Mouse (Mus musculus) cerebellum, adult 8-10 months (tissue): ENCODE measurements at regions not wholly inside any gene's neighbourhood (a gene's known extent, or its start where the extent isn't known, plus 50 kb on each side); places are given as distances from the start of the nearest gene placed in this dataset.
A peak's percentile ranks its signal among the peaks of the same experiment; 100 is the strongest.

Experiments
- DNase-seq: peaks from one replicate; pipeline ENCODE4 v3.0.0; 2022

DNA sequence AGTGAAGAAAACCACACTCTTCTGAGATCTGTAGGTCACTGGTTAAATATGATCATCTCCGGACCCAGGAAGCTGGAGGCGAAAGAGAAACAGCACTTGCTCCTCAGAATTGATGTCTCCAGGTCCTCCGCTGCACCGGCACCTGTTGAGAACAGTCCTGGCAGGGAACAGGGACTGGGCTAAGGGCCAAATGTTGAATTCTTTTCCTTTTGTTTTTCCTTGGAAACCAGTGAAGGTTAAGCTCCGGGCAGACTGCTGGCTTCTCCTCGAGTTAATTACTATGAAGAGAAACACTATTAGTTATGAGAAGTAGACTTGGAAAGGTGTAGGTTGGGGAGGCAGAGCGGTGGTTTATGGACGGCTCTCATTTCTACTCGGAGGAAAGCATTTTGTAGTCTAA lies 242.7 kb downstream of the Rngtt start:
- DNase-seq, result peak; percentile 34

DNA sequence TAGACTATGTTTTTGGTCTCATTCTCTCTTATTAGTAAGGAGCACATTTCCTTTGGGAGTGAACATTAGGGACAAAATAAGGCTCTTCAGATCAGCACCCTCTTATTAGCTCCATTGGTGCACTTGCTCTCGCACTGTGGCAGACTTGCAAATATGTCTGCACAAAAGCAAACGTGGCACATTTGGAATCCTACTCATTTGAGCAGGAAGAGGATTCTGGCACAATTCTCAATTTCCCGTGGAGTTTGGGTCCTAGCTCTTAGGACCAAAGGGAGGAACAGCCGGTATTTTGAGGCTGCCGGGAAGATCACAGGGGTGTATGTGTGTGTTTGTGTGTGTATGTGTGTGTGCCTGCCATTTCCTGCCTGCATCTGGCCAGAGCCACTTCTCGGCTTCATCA lies 244.5 kb downstream of the Rngtt start:
- DNase-seq, result peak; percentile 32

DNA sequence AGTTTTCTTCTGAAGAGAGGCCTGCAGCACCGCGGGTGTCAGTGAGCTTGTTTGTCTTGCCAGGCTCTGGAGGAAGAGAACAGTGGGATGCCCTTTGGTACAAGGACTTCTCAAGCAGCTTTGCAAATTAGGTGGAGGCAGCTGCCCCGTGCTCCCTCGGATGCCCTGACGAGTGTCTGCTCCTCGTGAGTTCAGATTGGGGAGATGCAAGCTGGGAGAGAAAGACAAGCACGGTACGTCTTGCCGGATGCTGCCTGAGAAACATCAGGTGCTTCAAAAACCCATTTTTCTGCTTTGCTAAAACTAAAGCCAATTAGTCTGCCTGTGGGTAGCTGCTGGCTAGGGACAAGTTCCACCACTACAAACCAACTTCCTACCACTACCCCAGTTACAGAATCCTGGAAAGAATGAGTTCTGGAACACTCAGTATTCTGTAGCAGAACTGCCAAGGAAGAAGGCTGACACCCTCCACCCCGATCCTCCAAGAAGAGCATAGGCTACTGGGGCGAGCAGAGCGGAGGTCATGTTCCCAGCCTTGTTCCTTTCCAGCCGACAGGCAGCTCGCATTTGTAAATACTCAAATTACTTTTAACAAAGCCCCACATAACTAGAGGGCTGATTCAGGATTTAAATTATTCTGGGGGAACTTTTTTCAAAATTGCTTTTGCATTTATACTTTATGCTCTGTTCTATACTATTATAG lies 245.3 kb downstream of the Rngtt start:
- DNase-seq, result peak; percentile 61

DNA sequence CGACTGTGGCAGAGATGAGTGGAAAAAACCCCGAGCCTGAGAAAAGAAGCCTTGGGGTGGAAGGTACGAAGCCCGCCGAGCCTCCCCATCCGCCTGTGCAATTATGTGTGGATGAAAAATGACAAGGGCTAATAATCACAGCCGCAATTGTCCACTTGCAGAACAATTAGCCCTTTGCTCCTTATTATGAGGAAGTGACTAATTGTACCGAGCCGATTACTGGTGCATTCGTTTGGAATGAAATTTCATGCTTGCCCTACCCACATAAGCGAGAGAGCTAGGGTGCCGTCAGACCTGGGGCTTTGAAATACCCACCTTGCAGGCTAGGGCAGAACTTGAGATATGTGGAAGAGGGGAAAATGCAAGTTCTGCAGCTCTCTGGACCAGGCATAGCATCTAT lies 245.9 kb downstream of the Rngtt start:
- DNase-seq, result no peak

DNA sequence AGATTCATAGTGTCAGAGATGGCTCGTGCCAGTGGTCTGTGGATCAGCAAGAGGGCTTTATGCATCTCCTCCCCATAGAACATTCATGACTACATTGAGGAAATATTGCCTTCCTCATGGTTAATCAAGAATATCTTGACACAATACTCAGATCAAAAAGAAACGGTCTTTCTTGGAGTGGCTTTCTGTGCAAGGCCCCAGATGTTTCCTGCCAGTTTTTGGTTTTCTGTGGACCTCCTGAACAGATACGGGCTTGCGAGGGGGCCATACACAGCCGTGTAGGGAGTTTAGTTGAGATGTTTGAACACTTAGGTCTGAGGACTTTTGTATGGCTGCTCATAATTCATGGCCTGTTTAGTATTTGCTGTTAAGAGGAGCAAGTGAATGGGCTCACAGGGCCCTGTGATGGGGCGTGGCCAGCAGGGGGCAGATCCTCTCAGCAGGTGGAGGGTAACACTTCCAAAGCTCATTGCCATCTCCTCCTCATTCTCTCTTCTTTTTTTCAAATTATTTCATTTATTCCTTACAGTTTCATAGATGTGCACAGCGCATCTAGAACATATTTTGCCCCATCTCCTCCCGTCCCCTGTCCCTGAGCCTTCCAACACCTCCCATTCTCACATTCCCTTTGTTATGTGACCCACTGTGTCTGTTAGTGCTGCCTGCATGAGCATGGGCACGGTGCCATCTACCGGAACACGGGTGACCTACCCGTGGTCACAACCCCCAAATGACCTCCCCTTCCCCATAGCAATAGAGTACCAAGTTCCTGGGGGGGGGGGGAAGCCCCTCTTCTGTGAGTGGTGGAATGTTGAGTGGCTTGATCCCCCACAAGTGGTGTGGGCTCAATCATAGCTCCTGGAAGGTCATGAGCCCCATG lies 246.8 kb downstream of the Rngtt start:
- DNase-seq, result no peak

DNA sequence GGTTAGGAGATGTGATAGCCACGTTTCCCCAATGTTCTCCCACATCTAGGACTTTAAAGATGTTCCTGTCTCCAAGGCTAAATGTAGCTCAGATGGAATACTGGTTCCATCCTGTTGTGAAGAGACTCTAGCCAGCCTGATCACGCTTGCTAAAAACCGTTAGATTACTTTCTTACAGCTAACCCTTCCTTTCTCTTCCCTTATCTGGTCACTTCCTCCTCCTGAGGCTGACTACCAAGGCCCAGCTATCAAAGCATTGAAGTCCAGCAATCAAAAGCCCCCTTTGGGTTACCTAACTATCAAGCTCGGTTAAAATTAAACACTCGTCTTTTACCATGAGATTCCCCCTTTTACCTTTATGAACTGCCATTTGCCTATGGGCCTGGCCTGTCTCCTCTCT lies 260.2 kb downstream of the Rngtt start:
- DNase-seq, result no peak

DNA sequence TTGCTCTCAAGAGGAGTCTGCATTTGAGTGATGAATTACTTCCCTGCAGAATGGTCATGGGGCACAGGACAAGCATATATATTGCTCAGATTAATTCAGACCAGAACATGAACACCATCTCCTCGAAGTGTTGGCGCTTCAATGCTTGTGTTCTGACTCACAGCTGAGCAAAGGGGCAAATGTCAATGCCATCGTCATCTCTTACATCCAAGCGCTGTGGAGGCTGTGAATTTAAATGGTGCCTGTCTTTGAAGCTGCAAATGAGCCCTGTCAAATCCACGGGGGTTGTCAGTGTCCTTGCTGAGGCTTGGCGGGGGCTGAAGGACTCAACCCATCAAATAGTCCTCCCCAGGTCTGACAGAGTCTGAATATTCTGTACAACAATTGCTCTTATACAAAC lies 261.2 kb downstream of the Rngtt start:
- no peak for DNase-seq

DNA sequence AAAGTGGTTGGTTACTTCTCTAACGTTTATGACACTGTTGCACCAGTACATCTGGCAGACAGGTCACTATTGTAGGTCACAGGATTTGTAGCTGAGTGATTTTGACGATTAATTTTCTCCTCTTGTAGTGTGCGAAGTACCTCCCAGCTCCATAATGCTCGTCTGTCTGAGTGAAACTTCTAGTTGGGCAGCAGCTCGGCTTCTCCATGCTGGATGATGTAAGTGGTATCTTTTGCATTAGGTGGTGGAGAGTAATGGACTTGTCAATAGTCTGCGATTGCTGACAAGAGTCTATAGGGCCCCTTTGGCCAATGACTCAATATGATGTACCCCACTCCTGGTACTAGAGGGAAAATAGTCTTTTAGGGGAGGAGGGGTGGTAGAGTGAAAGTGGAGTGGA lies 267.5 kb downstream of the Rngtt start:
- DNase-seq, result no peak

DNA sequence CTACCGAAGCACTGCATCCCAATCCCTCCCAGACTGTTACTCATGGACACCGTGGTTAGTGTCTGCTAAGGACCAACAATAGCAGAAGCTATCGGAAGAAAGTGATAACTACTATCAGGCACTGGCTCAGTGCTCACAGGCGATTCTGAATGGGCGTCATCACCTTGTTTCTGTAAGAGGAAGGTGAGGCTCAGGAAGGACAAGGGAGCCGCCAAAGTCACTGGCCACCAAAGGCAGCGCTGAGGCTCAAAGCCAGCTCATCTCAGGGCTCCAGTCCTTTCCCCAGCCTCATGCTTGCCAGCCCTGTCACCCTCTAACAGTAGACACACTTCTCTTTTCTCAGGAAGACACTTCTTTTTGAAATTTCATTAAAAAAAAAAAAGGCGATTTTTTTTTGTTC lies 270.4 kb downstream of the Rngtt start:
- DNase-seq, result no peak

DNA sequence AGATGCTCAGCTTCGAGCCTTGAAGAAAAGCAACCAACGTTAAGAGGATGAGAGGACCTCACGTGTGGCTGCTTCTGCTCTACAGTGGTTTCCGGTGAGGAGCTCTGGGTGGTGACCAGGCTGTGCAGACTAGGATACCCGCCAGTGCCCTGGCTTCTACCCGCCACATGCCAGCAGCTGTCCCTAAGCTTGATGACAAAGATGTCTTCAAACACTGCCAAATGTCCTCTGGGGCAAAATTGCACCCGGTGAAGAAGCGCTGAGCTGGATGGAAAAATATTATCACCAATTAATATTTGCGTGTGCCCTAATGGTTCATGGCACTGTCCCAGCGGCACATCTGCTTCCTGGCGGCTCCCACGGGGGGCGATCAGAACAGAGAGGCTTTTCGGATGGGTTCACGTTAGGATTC lies 271.1 kb downstream of the Rngtt start:
- no peak for DNase-seq

DNA sequence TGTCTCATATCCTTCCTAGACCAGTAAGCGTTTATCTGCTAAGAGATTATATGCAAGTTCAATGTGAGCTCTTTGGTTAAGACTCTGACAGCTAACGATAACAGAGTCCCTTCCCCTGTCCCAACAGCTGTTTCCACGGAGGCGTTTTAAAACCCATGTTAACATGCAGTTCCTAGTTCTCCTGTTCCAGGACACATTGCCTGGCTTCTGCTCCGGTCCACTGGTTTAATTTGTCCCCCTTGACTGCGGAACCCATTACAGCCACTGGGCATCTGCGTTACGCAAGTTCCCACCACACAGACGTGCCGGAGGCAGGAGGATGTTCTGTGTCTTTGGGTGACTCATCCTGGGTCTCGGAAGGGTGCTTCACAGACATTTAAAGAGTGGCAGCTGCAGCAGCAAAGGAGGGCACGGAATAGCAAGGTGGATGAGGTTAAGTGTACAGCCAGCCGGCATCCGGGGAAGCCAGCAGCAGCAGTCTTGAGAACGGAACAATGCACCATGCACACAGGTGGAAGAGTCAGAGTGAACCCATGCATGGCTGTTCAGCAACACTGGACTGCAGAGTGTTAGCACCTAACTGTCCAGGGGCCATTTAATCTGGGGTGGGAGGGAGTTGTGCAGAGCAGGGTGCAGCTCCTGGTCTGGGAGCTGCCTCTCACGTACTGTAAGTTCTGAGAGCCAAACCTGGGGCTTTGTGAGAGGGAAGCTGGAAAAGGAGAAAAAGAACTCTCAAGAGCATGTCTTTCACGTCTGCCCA lies 271.8 kb downstream of the Rngtt start:
- DNase-seq, result no peak

DNA sequence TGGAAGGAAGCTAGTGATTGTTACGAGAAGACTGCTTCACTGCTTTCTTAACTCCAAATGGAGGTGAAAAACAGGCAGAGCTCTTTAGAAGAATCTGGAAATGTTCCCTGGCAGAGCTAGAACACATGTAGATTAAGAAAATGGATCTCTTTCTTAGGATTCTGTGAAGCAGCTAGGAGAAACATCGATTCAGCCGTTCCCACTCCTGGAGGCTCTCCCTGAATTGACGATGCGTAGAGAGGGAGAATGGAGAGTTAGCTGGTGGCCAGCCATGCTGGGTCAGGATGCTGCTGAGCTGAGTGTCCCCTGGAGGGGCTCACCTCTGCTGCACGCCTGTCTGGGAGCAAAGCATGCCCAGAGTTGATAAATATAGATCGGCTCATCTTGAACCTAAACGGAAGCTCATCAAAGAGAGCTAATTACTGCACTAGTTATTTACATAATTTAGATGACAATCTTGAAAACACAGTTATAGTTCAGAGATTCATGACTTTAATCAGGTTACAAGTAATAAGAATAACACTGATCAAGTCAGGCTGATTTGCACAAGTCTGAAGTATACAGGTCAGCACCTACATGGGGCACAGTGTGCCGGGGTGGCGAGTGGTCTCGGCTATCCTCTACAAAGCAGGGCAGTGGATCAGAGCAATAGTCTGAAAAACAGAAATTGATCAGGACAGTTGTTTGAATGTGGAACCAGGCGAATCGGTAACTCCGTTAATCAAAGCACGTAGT lies 273.0 kb downstream of the Rngtt start:
- DNase-seq, result no peak

DNA sequence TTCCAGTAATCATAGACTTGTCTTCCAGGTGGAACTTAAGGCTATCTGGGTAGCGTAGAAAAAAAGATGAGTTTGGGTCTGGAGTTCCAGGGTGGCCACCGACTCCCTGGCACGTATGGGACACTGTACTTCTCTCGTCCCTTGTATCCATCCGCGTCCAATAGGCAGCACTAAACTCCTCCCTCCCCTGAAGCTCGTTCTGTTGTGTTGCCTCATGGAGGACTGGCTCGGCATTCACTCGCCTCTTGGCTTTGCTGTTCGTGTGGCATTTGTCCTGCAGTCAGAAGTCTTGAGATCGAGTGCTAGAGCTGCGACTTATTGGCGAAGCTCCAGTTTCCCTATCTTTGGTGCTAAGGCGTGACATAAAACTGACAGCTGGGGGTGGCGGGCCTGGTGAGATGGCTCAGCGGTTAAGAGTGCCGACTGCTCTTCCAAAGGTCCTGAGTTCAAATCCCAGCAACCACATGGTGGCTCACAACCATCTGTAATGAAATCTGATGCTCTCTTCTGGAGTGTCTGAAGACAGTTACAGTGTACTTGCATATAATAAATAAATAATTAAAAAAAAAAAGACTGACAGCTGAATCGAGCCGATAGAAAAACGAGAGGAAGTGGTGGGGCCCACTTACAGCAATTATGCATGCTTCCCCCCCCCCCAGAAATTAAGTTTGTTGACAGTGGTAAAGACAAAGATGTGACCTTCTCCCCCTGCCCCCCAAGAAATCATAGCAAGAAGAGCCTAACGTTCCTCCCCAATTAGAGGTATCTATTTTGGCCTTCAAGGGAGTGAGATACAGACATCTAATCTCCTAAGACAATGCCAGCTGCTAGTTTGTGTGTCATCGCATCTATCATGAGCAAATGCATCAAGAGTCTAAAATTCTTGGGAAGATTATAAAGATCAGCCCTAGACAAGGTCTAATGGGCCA lies 274.1 kb downstream of the Rngtt start:
- DNase-seq, result no peak

DNA sequence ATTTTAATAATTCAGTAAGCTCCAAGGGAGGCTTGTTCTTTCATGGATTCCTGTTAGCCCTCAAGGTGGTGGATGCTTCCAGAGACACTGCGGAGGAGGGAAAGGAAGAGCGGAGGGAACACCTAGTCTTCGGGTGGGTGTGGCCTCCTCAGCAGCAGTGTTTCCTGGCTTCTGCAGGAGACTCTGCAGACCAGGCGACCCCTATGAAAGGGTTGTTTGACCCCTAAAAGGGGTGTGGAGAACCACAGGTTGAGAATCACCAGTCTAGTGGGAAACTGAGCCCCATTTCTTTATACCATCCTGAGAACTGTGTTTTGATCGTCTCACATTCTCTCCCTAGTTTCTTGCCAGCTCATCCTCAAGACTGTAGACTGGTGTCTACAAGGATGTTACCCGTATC lies 275.7 kb downstream of the Rngtt start:
- no peak for DNase-seq

DNA sequence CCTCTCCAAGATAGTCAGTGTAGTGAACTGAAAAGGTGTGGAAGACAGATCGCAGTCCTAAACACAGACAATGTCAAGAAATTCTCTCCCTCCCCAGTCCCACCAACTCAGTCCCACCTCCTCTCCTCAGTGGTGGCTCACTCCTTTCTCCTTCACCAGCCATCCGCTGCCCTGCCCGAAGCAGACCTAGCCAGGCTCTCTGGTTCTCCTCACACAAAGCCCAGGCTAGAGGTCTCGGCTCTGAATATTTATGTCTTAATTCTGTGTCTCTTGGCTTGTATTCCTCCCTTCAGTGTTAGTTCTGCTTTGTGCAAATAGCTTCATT lies 276.1 kb downstream of the Rngtt start:
- DNase-seq, result no peak

DNA sequence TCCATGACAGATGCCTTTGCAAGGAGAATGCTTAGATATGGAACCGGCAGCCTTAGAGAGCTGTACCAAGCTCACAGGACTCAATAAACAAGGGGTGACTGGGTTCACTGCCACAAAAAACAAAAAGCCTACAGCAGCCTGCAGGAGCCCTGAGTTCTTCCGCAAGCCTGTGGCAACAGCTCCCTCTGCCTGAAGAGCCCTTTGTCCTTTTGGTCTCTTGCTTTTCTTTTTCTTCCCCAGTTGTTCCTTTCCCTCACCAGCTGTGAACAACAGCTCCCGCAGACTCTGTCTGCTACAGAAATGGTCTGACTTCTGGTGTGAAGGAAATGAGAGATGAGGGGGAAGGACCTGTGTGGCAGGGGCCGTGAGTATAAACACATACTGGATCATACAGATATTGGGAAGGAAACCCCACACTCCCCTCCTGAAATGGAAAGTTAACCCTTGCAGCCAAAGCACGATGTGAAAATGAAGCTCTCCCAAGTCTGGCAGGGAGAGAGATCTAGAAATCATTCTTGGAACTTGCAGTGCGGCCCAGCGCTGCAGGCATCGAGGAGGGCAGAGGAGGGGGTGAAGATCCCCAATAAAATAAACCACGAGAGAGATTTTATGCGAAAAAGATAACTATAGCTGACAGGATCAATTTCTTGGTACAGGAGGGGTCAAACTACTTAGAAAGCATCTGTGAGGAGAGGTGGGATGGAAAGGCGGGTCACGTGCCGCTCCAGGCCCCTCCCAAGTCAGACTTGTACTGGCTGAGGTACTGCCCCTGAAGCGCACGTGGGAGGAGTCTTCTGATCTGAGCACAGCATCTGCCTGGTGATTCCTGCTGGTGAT lies 276.7 kb downstream of the Rngtt start:
- DNase-seq, result peak; percentile 15

DNA sequence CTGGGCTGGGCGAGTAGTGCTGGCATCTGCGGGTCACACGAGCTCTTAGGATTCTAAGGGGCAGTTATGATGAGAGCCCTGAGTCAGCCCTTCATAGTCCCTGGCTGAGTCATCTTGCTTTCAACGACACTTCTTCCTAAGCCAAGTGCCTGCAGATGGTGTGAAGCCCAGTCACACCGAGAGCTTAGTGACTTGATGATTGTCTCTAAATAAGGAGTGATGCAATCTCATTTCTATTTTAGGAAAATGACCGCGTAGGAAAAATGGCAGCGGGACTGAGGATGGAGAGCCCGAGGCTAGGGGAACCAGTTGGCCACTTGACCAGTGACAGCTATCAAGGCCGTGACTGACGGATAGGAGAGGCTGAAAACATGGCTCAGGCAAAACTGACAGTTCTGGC lies 277.6 kb downstream of the Rngtt start:
- peak; percentile 41 for DNase-seq

DNA sequence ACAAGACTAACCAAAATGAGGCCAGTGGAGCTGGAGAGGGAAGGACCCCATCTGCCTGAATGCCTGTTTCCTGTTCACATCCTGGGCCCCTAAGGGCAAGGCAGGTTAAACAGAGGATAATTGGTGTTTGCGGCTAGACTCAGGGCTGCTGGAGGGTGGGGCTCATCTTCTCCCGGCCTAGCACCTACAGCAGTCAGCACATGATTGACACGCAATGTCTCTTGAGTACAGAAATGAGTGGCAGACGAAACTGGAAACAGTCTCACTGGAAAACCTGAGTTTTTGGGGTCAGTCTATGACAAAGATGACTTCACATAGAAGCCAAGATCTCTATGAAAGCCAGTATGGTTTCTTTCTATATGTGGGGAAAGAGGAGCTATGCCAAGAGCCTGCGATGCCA lies 278.0 kb downstream of the Rngtt start:
- DNase-seq, result no peak

DNA sequence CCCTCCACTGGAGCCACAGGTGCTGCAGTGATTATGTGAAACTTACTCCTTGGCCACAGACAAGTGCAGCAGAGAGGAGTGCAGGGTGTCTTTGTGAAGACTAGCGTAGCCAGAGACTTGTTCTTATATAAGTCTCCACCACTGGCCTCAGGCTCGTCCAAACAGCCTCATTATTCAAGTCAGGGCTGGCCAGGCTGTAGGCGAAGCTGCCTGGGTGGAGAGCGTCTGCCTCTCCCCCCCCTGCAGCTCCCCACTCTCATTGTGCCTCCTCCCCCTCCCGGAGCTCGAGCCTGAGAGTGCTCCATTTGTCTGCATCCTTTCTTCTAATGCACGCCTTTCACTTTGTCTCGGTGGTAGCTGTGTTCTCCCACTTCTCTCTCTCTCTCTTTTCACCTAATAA lies 279.1 kb downstream of the Rngtt start:
- peak; percentile 27 for DNase-seq

DNA sequence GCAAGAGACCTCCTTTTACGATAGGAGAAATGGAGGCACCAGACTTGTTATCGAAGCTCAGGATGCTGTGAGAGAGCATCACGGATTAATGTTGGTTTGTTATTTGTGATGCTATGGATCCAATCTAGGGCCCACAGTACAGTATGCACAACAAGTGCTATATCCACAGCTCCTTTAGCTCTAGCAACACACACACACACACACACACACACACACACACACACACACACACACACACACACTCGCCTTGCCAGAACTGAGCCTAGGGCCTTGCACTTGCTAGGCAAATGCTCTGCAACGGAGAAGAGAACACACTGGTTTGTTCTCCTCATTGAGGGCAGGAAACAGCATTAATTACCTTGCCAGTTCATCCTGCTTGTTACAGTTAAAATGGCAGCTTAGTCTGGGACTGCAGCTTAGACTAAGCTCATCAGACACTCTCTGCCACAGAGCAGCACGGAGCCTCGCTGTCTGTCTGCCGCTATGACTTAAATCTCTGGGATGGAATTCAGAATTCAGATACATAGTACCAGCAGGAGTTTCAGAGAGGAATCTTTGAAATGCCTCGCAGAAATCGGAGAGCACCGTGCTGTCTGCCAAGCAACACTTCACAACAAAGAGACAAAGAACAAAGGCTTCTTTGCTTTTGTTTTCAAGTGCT lies 285.0 kb downstream of the Rngtt start:
- no peak for DNase-seq

DNA sequence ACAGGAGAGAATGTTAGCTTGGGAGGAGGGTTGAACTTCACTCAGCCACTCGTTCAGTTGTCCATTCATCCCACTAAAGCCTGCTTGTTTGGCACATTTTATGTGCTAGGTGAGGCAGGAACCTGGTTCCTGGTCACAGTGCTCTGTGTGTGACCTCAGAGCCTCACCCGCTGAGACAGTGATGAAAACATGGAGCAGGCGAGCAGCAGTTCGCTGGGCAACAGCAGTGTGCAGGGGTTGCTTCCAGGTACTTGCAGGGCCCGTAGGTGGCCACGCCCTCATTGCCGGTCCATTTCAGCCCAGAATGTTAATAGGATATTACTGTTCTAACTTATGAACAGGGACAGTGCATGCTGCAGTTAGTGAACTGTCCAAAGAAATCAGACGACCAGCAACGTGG lies 285.7 kb downstream of the Rngtt start:
- no peak for DNase-seq
